Comparison of ENCODE assay signal across 9 mouse cellular contexts in the genomic region with DNA sequence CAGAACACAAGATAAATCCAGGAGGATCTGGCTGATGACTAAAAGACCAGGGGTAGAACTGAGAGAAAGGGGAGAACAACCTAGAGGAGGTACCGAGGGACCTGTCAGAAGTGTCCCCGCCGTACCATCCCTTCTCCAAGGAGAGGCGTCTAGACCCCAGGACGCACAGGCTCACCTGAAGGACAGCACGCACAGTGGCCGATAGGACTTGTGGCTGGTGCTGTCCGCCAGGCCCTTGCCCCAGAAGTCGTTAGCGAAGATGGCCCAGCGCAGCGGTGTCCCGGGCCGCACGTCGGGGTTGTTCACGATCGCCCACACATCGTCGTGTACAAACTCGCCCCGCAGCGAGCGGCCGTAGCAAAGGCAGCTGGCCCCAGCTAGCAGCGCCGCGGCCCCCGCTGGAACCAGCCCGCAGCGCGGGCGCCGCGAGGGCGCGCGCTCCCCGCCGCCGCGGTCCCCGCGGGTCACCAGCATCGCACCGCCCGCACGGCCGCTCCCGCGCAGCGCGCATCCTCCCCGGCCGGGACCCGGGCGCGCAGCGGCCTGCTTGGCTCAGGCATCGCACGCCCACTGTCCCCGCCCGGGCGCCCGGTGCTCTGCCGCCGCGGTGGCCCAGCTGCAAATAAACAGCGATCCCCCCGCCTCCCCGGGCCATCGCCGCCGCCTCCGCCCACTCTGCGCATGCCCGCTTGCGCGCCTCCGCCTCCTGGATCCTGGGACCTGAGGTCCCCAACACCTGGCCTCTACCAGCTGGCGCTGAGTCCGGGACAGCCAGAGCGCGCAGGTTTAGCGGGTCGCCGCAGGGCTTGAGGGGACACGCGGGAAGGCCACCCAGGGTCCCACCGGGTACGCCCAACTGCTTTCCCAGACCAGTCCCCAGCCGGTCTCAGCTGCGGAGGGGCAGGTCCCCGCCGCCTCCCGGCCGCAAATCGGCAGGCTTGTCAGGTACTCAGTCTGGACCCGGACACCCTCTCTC. TPM values are rescaled to one million over a fixed set of nuclear protein-coding genes. Genes with fewer than 3 reads are reported as not detected.
DNase-seq lines count a peak whose midpoint lies in the region; ATAC-seq and TF ChIP-seq lines count a peak whose summit lies in the region.
"Had no signal": no experiment of that assay in that cellular context is flagged by ENCODE, and none has a peak within 500 bp of the region (broad histone marks: within the 10 kb centered on the region; RNA-seq: fewer than 3 reads in every experiment).

Tmtc1 (minus strand) TSS at position 664 of the 976 bp plus-strand sequence.

- no peak for TF ChIP-seq CTCF in testis, adult 2 months (IDR thresholded peaks at IDR 0.05; ENCODE audit: control insufficient read depth, insufficient read depth, insufficient replicate concordance, low read depth, low read length)

- H3K9ac ChIP-seq in forebrain, embryonic 12.5 days = peak within 1 kb of the TSS; percentile 65
- H3K9ac ChIP-seq in heart, embryonic 14.5 days (ENCODE audit: low read length) = peak within 1 kb of the TSS; percentile 79
- no peak within 1 kb of the TSS for H3K9ac ChIP-seq in liver, embryonic 15.5 days
- peak within 1 kb of the TSS; percentile 77 for H3K9ac ChIP-seq in neural tube, embryonic 14.5 days (replicated peaks; ENCODE audit: low read depth, low read length)

- peaks cover 7% of the 10 kb centered on the region for H3K9me3 ChIP-seq in erythroblast, embryonic 14.5 days (ENCODE audit: control insufficient read depth, low read length)
- no peaks in the 10 kb centered on the region for H3K9me3 ChIP-seq in forebrain, embryonic 12.5 days
- no peaks in the 10 kb centered on the region for H3K9me3 ChIP-seq in heart, embryonic 14.5 days (ENCODE audit: control insufficient read depth, low read length)
- H3K9me3 ChIP-seq in liver, embryonic 15.5 days (replicated peaks) = no peaks in the 10 kb centered on the region
- H3K9me3 ChIP-seq in neural tube, embryonic 14.5 days (ENCODE audit: control insufficient read depth, low read length) = no peaks in the 10 kb centered on the region

- peaks cover 82% of the 10 kb centered on the region for H3K27me3 ChIP-seq in erythroblast, embryonic 14.5 days (ENCODE audit: control insufficient read depth)
- H3K27me3 ChIP-seq in forebrain, embryonic 12.5 days = peaks cover 56% of the 10 kb centered on the region
- H3K27me3 ChIP-seq in heart, embryonic 14.5 days (ENCODE audit: control insufficient read depth, insufficient read depth, low read length) = peaks cover 11% of the 10 kb centered on the region
- H3K27me3 ChIP-seq in liver, embryonic 15.5 days = peaks cover 87% of the 10 kb centered on the region
- H3K27me3 ChIP-seq in neural tube, embryonic 14.5 days (ENCODE audit: control insufficient read depth, insufficient read depth, low read length) = peaks cover 14% of the 10 kb centered on the region
- H3K27me3 ChIP-seq in testis, adult 2 months (ENCODE audit: control insufficient read depth, insufficient read depth, low read length) = no peaks in the 10 kb centered on the region; the same call in 1 of the 2 replicates

- DNase-seq in kidney, postnatal 10 days = peak; percentile 84

- no peak for TF ChIP-seq POLR2A in testis, adult 2 months (IDR thresholded peaks at IDR 0.05; ENCODE audit: control insufficient read depth, low read depth, low read length)

- peaks cover 14% of the 10 kb centered on the region for H3K4me1 ChIP-seq in erythroblast, embryonic 14.5 days (ENCODE audit: control insufficient read depth)
- peaks cover 19% of the 10 kb centered on the region for H3K4me1 ChIP-seq in forebrain, embryonic 12.5 days
- H3K4me1 ChIP-seq in heart, embryonic 14.5 days (ENCODE audit: control insufficient read depth in 2 of 2, insufficient read depth in 2 of 2, low read length in 2 of 2) = peaks cover 4 to 17% of the 10 kb centered on the region in 2 experiments
- peaks cover 24% of the 10 kb centered on the region for H3K4me1 ChIP-seq in liver, embryonic 15.5 days (replicated peaks)
- peaks cover 16% of the 10 kb centered on the region for H3K4me1 ChIP-seq in neural tube, embryonic 14.5 days (ENCODE audit: control insufficient read depth, insufficient read depth, low read length)
- H3K4me1 ChIP-seq in testis, adult 2 months (ENCODE audit: control insufficient read depth, insufficient read depth, low read length) = peaks cover 11% of the 10 kb centered on the region

- peak within 1 kb of the TSS; percentile 42 for H3K27ac ChIP-seq in forebrain, embryonic 12.5 days
- H3K27ac ChIP-seq in heart, embryonic 14.5 days (replicated peaks in 1 of 2; ENCODE audit: control insufficient read depth in 1 of 2, insufficient read depth in 1 of 2, low read depth in 2 of 2, low read length in 2 of 2) = no peak within 1 kb of the TSS
- no peak within 1 kb of the TSS for H3K27ac ChIP-seq in liver, embryonic 15.5 days (replicated peaks)
- H3K27ac ChIP-seq in neural tube, embryonic 14.5 days (ENCODE audit: low read depth, low read length) = peak within 1 kb of the TSS; percentile 67; the same call in 1 of the 2 replicates
- H3K27ac ChIP-seq in testis, adult 2 months (ENCODE audit: control insufficient read depth, insufficient read depth, low read depth, low read length) = no peak within 1 kb of the TSS

- no peaks in the 10 kb centered on the region for H3K36me3 ChIP-seq in erythroblast, embryonic 14.5 days (ENCODE audit: control insufficient read depth)
- no peaks in the 10 kb centered on the region for H3K36me3 ChIP-seq in forebrain, embryonic 12.5 days (replicated peaks)
- no peaks in the 10 kb centered on the region for H3K36me3 ChIP-seq in heart, embryonic 14.5 days (ENCODE audit: control insufficient read depth, insufficient read depth, low read length)
- H3K36me3 ChIP-seq in liver, embryonic 15.5 days (replicated peaks) = no peaks in the 10 kb centered on the region
- no peaks in the 10 kb centered on the region for H3K36me3 ChIP-seq in neural tube, embryonic 14.5 days (ENCODE audit: control insufficient read depth, insufficient read depth, low read length)
- H3K36me3 ChIP-seq in testis, adult 2 months (ENCODE audit: control insufficient read depth, insufficient read depth, low read length) = no peaks in the 10 kb centered on the region

- ATAC-seq in erythroblast, adult 5-6 weeks (replicated peaks; ENCODE audit: low FRiP score, poor library complexity, severe bottlenecking) = no peak
- peak; percentile 86 for ATAC-seq in forebrain, embryonic 12.5 days (ENCODE audit: low FRiP score)
- ATAC-seq in heart, embryonic 14.5 days (ENCODE audit: insufficient number of reproducible peaks, insufficient read depth, low FRiP score, low read depth) = peak; percentile 50
- peak; percentile 62 for ATAC-seq in liver, embryonic 15.5 days (ENCODE audit: insufficient read depth)
- peak; percentile 88 for ATAC-seq in neural tube, embryonic 14.5 days (ENCODE audit: low read depth)

- under 1% methylated on average over 97 of the region's 99 CpGs for WGBS in forebrain, embryonic 12.5 days
- WGBS in heart, embryonic 14.5 days = under 1% methylated on average over 98 of the region's 99 CpGs
- under 1% methylated on average over 91 of the region's 99 CpGs for WGBS in liver, embryonic 15.5 days (ENCODE audit: insufficient replicate concordance)
- WGBS in neural tube, embryonic 14.5 days = under 1% methylated on average over 92 of the region's 99 CpGs

- peak within 1 kb of the TSS; percentile 53 for H3K4me3 ChIP-seq in erythroblast, embryonic 14.5 days (replicated peaks)
- H3K4me3 ChIP-seq in forebrain, embryonic 12.5 days (replicated peaks) = peak within 1 kb of the TSS; percentile 72
- H3K4me3 ChIP-seq in heart, embryonic 14.5 days (ENCODE audit: control insufficient read depth in 1 of 2, insufficient read depth in 1 of 2, low read depth in 1 of 2, low read length in 2 of 2) = peak within 1 kb of the TSS; percentile 57 to 73
- peak within 1 kb of the TSS; percentile 57 for H3K4me3 ChIP-seq in liver, embryonic 15.5 days (replicated peaks)
- peak within 1 kb of the TSS; percentile 70 for H3K4me3 ChIP-seq in neural tube, embryonic 14.5 days (ENCODE audit: low read depth, low read length)
- peak within 1 kb of the TSS; percentile 60 for H3K4me3 ChIP-seq in testis, adult 2 months (ENCODE audit: control insufficient read depth, low read depth, low read length)

- H3K4me2 ChIP-seq in forebrain, embryonic 12.5 days = peak within 1 kb of the TSS; percentile 95
- H3K4me2 ChIP-seq in heart, embryonic 14.5 days (ENCODE audit: low read length) = peak within 1 kb of the TSS; percentile 94
- H3K4me2 ChIP-seq in liver, embryonic 15.5 days = peak within 1 kb of the TSS; percentile 77
- peak within 1 kb of the TSS; percentile 72 for H3K4me2 ChIP-seq in neural tube, embryonic 14.5 days (ENCODE audit: low read depth, low read length)

RNA-seq across cellular contexts. Expression of gene Tmtc1, which starts in this region (rescaled TPM):
- 0.13 TPM in 1 of 2 replicates, not detected in the other for polyA plus RNA-seq in erythroblast, embryonic 14.5 days (2012)
- total RNA-seq in erythroblast, adult 5-6 weeks (2015; ENCODE audit: low replicate concordance) = not detected in 2 replicates
- 0.09 and 1.1 TPM in 2 replicates for total RNA-seq in erythroblast, adult 5-6 weeks (2017; ENCODE audit: low replicate concordance)
- 1.00 and 1.7 TPM in 2 replicates for polyA plus RNA-seq in forebrain, embryonic 12.5 days (2016; fragmentation: Nextera tagmentation; extraction: Ambion mirVana)
- polyA plus RNA-seq in heart, embryonic 14.5 days (2014; fragmentation: Nextera tagmentation; extraction: Ambion mirVana) = 3.8 and 4.1 TPM in 2 replicates
- polyA plus RNA-seq in liver, embryonic 15.5 days (2015; fragmentation: Nextera tagmentation; extraction: Ambion mirVana) = 0.06 and 0.09 TPM in 2 replicates
- polyA plus RNA-seq in neural tube, embryonic 14.5 days (2014; fragmentation: Nextera tagmentation; extraction: Ambion mirVana) = 6.2 and 8.5 TPM in 2 replicates
- 3.0 and 3.5 TPM in 2 replicates for polyA plus RNA-seq in testis, adult 2 months (2012; rRNA removed)
- polyA plus RNA-seq: C2C12 had no signal

Comparison
In these comparisons a context has a peak if more than half of its experiments do, and no peak if none do; other contexts are left out.
1. Peak in ATAC-seq, H3K4me3 ChIP-seq and H3K4me2 ChIP-seq in liver, embryonic 15.5 days; RNA of the gene not detected or under 1 TPM.
2. H3K27ac ChIP-seq: peak in forebrain, embryonic 12.5 days (single experiment) and neural tube, embryonic 14.5 days (single experiment); none in heart, embryonic 14.5 days (0 of 2), liver, embryonic 15.5 days (single experiment) and testis, adult 2 months (single experiment).
3. Peak in every context shown above with its lines, with median percentiles within 50 percentile points of each other: H3K4me3 ChIP-seq and H3K4me2 ChIP-seq.